Mouse (Mus musculus): ENCODE results near the gene Cmklr1.

Cmklr1 gene

GRCm38 (mm10) chr5:113620999-113621398 lies 29.2 kb downstream of the Cmklr1 start:
- DNase-seq (ENCODE audit: low read depth, low spot score): no peak

DNA sequence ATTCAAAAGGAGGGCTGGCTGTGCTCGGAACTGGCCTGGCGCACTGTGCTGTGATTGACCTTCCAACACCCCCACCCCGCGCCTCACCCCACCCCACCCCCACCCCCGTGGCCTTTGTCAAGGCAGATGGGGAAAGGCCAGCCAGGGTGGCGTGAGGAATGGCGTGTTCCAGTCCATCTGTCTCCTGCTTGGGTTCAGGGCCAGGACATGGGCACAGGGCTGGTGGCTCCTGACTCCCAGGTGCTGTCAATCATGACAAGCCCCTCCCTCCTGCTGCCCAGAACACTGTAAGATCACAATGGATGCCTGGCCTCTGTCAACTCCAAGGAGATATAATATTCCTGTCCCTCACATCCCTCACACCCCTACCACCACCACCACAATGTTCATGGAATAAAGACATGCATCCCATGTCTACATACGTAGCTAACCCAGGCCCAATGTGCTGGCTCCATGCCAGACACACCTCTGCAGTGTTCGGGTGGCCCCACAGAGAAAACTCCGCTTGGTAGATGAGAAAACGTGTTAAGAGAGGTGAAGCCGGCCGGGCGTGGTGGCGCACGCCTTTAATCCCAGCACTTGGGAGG lies 30.0 kb downstream of the Cmklr1 start:
- no peak for DNase-seq (ENCODE audit: low read depth, low spot score)

DNA sequence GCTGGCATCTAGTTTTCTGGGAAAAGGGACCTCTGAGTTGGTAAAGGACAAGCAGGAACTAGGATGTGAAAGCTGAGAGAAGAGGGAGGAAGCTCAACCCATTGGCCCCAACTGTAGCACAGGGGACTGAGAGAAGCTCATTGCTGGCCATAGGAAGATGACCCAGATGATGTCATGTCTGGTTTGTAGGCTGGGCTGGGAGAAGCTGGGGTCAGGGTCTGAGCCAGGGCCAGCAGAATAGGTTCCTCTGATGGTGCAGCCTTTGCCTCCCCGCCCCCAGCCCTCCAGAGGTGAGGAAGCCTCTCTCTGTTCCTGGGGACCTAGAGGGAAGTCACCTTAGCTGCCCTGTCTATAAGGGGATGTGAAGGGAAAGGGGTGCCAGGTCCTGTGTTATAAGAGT lies 31.1 kb downstream of the Cmklr1 start:
- no peak for DNase-seq (ENCODE audit: low read depth, low spot score)

GRCm38 (mm10) chr5:113618716-113619115 lies 31.5 kb downstream of the Cmklr1 start:
- DNase-seq (ENCODE audit: low read depth, low spot score): no peak

DNA sequence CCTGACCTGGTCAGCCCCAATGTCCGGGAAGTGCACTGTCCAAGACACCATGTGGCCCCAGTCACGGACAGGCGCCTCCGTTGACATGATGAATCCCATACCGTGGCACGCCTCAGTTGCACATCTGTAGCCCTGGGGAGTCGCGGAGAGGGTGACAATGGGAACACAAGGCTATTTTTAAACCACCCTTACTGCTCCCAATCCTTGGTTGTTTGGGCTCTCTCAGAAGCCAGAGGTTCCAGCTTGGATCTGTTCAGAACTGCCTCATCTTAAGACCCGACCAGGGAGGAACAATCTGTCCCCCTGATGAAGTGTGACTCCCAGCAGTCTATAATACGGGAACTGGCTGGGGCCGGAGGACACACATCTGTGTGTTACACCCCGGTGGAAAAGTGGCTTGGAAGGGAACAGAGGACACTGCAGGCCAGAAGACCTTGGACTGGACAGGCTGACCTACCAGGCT lies 38.4 kb downstream of the Cmklr1 start:
- no peak for DNase-seq (ENCODE audit: low read depth, low spot score)

- no peak for DNase-seq (ENCODE audit: low read depth, low spot score)
These were observed 39.1 kb downstream of the Cmklr1 start for GRCm38 (mm10) chr5:113611131-113611530.

DNA sequence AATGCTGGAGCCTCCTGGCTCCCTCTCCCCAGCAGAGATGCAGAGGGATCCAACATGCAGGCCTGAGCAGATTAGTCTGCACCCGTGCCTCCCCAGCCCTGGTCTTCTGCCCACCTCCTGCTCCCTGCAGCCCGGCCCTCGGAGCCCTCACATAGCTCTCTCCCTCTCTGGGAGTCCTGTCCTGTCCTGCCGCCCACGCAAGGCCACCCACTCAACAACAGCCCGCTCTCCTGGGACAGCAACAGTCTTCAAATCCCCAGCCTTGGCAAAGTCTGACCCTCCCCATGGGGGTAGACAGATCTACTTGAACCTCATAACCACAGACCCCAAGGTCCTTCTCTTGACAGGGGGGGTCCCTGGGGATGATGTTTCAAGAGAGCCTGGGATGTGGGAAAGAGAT lies 39.7 kb downstream of the Cmklr1 start:
- no peak for DNase-seq (ENCODE audit: low read depth, low spot score)

GRCm38 (mm10) chr5:113609891-113610290 lies 40.3 kb downstream of the Cmklr1 start:
- no peak for DNase-seq (ENCODE audit: low read depth, low spot score)

DNA sequence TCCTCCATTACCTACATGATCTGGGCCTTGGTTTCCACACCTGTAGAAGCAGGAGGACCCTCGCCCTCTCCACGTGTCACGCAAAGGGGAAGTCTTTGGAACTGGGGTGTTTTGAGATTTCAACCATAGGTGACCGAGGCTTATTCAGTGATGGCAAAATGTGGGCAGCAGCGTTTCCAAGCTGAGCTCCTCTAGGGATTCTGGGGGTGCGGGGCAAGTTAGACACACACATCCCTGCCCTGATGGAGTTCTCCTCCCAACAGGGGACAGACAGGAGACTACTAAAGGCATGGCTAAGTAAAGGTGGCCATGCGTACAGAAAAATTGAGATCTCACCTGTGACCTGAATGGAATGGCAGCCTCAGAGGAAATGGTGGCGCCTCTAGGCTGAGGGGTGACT lies 41.7 kb downstream of the Cmklr1 start:
- no peak for DNase-seq (ENCODE audit: low read depth, low spot score)

- no peak for DNase-seq (ENCODE audit: low read depth, low spot score)
These were observed 42.2 kb downstream of the Cmklr1 start for GRCm38 (mm10) chr5:113607941-113608431.

- no peak for DNase-seq (ENCODE audit: low read depth, low spot score)
These were observed 43.1 kb downstream of the Cmklr1 start for GRCm38 (mm10) chr5:113606961-113607785.

GRCm38 (mm10) chr5:113606121-113606520 lies 44.1 kb downstream of the Cmklr1 start:
- DNase-seq (ENCODE audit: low read depth, low spot score): no peak

DNA sequence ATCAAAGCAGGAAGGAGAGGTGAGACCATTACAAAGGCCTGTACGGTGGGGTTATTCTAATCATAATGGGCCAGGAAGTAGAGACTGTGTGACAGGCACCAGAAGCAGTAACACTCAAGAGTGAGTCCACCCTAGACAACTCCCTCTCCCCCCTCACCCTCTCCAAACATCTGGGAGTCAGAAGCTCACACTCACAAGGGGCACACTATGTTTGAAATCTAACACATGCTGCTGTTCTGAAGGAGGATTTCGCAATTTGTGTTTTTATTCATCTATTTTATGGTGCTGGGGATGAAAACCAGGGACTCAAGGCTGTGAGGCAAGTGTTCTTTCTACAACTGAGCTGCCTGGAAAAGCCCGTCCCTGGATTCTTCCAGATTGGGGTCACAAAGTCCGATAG lies 45.5 kb downstream of the Cmklr1 start:
- no peak for DNase-seq (ENCODE audit: low read depth, low spot score)

DNA sequence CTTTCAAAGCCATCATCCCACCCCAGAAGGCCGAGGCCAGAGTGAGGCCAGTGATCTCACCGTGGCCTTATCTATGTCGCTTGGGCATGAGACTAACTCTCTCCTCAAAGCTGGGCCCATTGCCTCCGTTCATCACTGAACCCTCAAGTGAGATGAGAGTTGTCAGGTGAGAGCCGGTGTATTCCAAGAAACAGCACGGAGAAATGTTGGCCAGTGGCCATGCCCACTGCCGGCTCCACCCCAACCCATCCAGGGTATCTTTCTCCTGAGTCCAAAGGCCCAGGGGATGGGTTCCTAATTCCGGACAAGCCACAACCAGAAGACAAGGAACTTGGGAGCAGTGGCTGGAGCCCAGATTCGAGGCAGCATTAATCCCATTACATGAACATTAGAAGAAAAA lies 46.8 kb downstream of the Cmklr1 start:
- DNase-seq (ENCODE audit: low read depth, low spot score): no peak

- DNase-seq (ENCODE audit: low read depth, low spot score): no peak
These were observed 49.4 kb downstream of the Cmklr1 start for GRCm38 (mm10) chr5:113600803-113601202.

GRCm38 (mm10) chr5:113600181-113600580 lies 50.0 kb downstream of the Cmklr1 start:
- DNase-seq (ENCODE audit: low read depth, low spot score): no peak

- no peak for DNase-seq (ENCODE audit: low read depth, low spot score)
These were observed 53.4 kb downstream of the Cmklr1 start for GRCm38 (mm10) chr5:113596780-113597353.

DNA sequence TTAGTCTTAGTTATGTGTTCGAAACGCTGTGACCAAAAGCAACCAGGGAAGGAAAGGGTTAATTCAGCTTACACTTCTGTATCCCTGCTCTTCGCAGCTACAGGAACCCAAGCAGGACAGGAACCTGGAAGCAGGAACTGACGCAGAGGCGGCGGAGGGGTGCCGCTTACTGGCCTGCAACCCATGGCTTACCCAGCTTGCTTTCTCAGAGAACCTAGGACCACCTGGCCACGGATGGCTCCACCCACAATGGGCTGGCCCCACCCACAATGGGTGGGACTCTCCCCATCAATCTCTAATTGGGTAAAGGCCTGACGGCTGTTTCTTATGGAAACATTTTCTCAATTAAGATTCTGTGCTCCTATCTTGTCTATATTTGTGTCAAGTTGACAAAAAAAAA lies 54.0 kb downstream of the Cmklr1 start:
- DNase-seq (ENCODE audit: low read depth, low spot score): no peak

GRCm38 (mm10) chr5:113593911-113594705 lies 56.1 kb downstream of the Cmklr1 start:
- DNase-seq (ENCODE audit: low read depth, low spot score): no peak

DNA sequence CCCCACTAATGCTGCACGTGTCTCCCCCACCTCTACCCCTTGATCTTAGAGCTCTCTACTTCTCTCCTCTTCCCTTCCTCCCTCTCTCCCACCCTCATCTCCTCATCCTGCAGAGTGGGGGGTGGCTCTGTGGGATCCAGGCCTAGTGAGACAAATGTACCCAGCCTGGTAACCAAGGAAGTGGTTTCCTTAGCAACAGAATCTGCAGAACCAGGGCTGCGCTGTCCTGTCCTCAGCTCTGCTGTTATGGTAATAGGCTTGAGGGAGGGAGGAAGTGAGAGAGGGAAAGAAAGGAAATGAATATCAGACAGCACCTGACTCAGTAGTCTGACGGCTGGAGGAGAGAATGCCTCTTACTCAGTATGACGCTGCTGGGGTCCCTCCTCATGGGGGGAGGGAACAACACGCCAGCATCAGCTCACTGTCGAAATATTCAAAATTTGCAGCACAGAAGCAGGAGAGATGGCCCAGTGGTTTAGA lies 58.4 kb downstream of the Cmklr1 start:
- no peak for DNase-seq (ENCODE audit: low read depth, low spot score)

- no peak for DNase-seq (ENCODE audit: low read depth, low spot score)
These were observed 59.1 kb downstream of the Cmklr1 start for GRCm38 (mm10) chr5:113591166-113591565.
